Mouse (Mus musculus): ENCODE measurements around the gene Itm2b. TPM values are rescaled to one million over a fixed set of nuclear protein-coding genes. Genes with fewer than 3 reads are reported as not detected.

Gene Itm2b
- 1,462 TPM for polyA plus RNA-seq (2014; fragmentation: Illumina TruSeq; extraction: RNeasy Lipid Tissue Mini Kit (QIAGEN cat#74804); ENCODE audit: low replicate concordance)

DNA sequence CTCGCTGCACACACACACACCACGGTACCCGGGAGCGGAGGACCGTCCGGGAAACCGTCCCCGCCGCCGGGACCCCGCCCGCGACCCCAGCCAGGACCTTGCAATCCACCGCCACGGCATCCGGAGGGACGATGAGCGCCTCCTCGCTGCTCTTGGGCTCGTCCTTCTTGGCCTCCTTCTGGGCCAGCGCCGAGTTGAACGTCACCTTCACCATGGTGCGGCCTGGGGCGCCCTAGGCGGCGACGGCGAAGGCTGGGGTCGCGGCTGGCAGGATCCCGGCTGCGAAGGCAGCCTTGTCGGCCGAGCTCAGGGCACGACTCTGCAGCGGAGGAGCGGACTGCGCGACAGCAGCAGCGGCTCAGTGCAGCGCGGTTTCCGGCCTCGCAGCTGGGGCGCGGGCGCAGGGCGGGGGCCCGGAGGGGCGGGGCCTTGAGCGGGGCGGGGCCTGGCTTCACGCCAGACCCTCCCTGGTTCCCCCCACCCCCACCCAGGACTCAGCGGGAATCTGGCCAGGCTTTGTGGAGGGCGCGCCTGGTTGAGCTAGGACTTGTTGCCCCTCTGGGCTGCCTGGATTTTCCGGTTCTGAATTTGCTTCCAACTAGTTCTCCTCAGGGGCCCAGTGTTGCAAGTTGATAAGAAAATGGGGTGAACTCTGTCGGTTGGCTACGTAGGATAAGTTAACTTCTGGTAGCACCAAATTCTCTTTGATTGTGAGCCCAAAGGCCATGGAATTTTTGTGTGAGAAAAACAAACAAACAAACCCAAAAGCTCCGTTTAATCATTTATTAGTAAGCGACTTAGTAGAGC, at the start of gene Itm2b:
TSS of gene Itm2b (minus strand) at position 377 of the 807 bp plus-strand sequence.

DNA sequence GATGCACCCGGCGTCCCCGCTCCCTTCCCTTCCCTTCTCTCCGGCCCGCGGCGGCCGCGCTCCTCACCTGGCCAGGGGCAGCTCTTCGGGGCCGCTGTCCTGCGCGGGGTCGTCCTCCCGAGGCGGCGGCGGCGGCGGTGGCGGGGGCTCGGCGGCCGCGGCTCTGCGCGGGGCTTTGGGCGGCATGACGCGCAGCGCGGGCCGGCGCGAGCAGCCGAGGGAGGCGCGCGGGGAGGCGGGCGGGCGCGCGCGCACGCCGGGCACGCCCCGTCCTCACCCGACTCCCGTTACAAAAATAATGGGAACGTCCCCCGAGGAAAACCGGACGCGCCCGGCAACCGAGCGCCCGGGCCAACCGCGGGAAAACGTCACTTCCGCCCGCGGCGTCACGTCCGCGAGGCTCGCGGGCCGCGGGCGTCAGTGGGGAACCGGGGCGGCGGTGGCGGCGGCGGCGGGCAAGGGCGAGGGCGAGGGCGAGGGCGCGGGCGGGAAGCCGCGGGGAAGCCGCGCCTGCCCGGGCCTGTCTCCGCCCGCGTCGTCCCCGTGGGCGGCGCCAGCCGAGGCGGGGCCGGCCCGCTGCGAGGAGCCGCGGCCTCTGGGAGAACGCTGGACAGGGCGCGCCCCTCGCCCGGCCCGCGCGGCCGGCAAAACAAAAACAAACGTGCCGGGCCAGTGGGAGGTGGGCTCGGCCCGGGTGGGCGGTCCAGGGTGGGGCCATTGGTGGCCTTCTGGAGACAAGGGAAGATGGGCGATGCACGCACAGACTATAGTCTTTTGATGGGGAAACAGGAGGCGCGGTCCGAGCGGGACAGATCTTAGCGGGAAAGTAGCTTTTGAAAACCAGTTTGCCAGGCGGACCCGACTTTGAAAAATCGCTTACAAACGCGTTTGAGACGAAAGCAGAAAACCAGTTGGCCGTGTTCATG, 59.4 kb downstream of the Itm2b start, which contains the start of gene Rb1:
TSS of gene Rb1 (minus strand) at position 367 of the 926 bp plus-strand sequence.

Other genes with a start within 250 kb of the Itm2b start
- 14.4 TPM for gene Lpar6, start 147.4 kb downstream of the Itm2b start, polyA plus RNA-seq (2014; fragmentation: Illumina TruSeq; extraction: RNeasy Lipid Tissue Mini Kit (QIAGEN cat#74804); ENCODE audit: low replicate concordance)
- gene Rb1, start 59.5 kb downstream of the Itm2b start, polyA plus RNA-seq (2014; fragmentation: Illumina TruSeq; extraction: RNeasy Lipid Tissue Mini Kit (QIAGEN cat#74804); ENCODE audit: low replicate concordance): 167 TPM
- gene Med4, start 124.7 kb upstream of the Itm2b start, polyA plus RNA-seq (2014; fragmentation: Illumina TruSeq; extraction: RNeasy Lipid Tissue Mini Kit (QIAGEN cat#74804); ENCODE audit: low replicate concordance): 23.6 TPM
- gene Sucla2, start 140.0 kb upstream of the Itm2b start, polyA plus RNA-seq (2014; fragmentation: Illumina TruSeq; extraction: RNeasy Lipid Tissue Mini Kit (QIAGEN cat#74804); ENCODE audit: low replicate concordance): 772 TPM
- gene Nudt15, start 163.0 kb upstream of the Itm2b start, polyA plus RNA-seq (2014; fragmentation: Illumina TruSeq; extraction: RNeasy Lipid Tissue Mini Kit (QIAGEN cat#74804); ENCODE audit: low replicate concordance): 3.3 TPM